In the genomic region with DNA sequence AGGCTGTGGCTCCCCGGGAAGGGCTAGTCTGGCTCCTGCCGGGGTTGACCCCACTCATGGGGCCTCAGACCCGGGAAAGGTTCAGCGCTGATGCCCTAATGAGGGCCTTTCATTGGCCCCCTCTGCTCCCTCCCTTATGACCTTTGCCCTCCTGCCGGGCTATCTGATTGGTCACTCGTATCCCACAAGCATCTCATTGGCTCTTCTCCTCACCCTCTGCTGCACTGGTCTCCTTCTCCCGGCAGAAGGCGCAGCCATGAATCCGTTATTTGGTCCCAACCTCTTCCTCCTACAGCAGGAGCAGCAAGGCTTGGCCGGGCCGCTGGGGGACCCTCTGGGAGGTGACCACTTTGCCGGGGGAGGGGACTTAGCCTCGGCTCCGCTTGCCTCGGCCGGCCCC, we compare ENCODE assay signal across 8 mouse cellular contexts. TPM values are rescaled to one million over a fixed set of nuclear protein-coding genes. Genes with fewer than 3 reads are reported as not detected.
A peak's percentile ranks its signal among the peaks of the same experiment; 100 is the strongest.
DNase-seq lines count a peak whose midpoint lies in the region; ATAC-seq and TF ChIP-seq lines count a peak whose summit lies in the region.

A gene (plus strand): TSS at position 241 of the 400 bp plus-strand sequence.

- peak within 1 kb of the TSS; percentile 76 for H3K4me2 ChIP-seq in kidney, embryonic 15.5 days

- H3K4me1 ChIP-seq in heart, embryonic 10.5 days, result peaks cover 58% of the 10 kb centered on the region
- H3K4me1 ChIP-seq in kidney, embryonic 15.5 days, result peaks cover 61% of the 10 kb centered on the region

- peak within 1 kb of the TSS; percentile 86 for H3K4me3 ChIP-seq in heart, embryonic 10.5 days
- H3K4me3 ChIP-seq in kidney, embryonic 15.5 days (replicated peaks), result peak within 1 kb of the TSS; percentile 55

- H3K9ac ChIP-seq in kidney, embryonic 15.5 days, result peak within 1 kb of the TSS; percentile 55

- no peaks in the 10 kb centered on the region for H3K9me3 ChIP-seq in heart, embryonic 10.5 days
- H3K9me3 ChIP-seq in kidney, embryonic 15.5 days (replicated peaks), result no peaks in the 10 kb centered on the region

- TF ChIP-seq CTCF in brain, embryonic 14.5 days (IDR thresholded peaks at IDR 0.05; ENCODE audit: borderline replicate concordance, extremely low read depth, insufficient read depth, insufficient read length), result peak; percentile 63

- ATAC-seq in erythroblast, adult 5-6 weeks (replicated peaks; ENCODE audit: low FRiP score, poor library complexity, severe bottlenecking), result peak; percentile 94
- peak; percentile 89 for ATAC-seq in kidney, embryonic 15.5 days (replicated peaks; ENCODE audit: low FRiP score)
- peak; percentile 92 for ATAC-seq in monocyte, adult 5-6 weeks (replicated peaks; ENCODE audit: insufficient number of reproducible peaks, low FRiP score, low TSS enrichment, poor library complexity, severe bottlenecking)

- DNase-seq in CD4-positive, CD25-positive, alpha-beta regulatory T cell, adult 2 months (ENCODE audit: low read depth, low spot score), result peak; percentile 91
- peak; percentile 97 for DNase-seq in brain, embryonic 14.5 days (ENCODE audit: low read depth)
- DNase-seq in heart, embryonic 10.5 days (ENCODE audit: low spot score), result peak; percentile 97
- peak; percentile 89 for DNase-seq in liver
- DNase-seq in spleen, postnatal 36 days (ENCODE audit: low spot score in 2 of 2), result peak; percentile 86 to 89

- TF ChIP-seq POLR2A in brain, embryonic 14.5 days (IDR thresholded peaks at IDR 0.05; ENCODE audit: borderline replicate concordance, extremely low read depth, insufficient read depth, insufficient read length, poor library complexity, severe bottlenecking), result no peak

- no peaks in the 10 kb centered on the region for H3K27me3 ChIP-seq in heart, embryonic 10.5 days (ENCODE audit: insufficient read depth, poor library complexity, severe bottlenecking)
- no peaks in the 10 kb centered on the region for H3K27me3 ChIP-seq in kidney, embryonic 15.5 days

- peak within 1 kb of the TSS; percentile 92 for H3K27ac ChIP-seq in heart, embryonic 10.5 days
- H3K27ac ChIP-seq in kidney, embryonic 15.5 days, result peak within 1 kb of the TSS; percentile 84

- peaks cover 46% of the 10 kb centered on the region for H3K36me3 ChIP-seq in heart, embryonic 10.5 days
- peaks cover 47% of the 10 kb centered on the region for H3K36me3 ChIP-seq in kidney, embryonic 15.5 days

- under 1% methylated on average over 16 of the region's 16 CpGs for WGBS in heart, embryonic 10.5 days
- WGBS in kidney, embryonic 15.5 days, result under 1% methylated on average over 16 of the region's 16 CpGs

RNA-seq across cellular contexts. Expression of the gene that starts here (rescaled TPM):
- polyA plus RNA-seq in brain, embryonic 14.5 days (2012; rRNA removed), result 29.9 TPM in 2 replicates
- total RNA-seq in erythroblast, adult 5-6 weeks (2015; ENCODE audit: low replicate concordance), result 3.1 and 6.9 TPM in 2 replicates
- 2.2 and 10.9 TPM in 2 replicates for total RNA-seq in erythroblast, adult 5-6 weeks (2017; ENCODE audit: low replicate concordance)
- 11.7 and 11.9 TPM in 2 replicates for polyA plus RNA-seq in heart, embryonic 10.5 days (2016; fragmentation: Nextera tagmentation; extraction: Ambion mirVana)
- polyA plus RNA-seq in kidney, embryonic 15.5 days (2015; fragmentation: Nextera tagmentation; extraction: Ambion mirVana), result 9.6 and 10.4 TPM in 2 replicates
- total RNA-seq in monocyte, adult 5-6 weeks (2017), result 15.5 to 29.7 TPM (median 16.2 TPM) in 3 replicates

Comparison
In these comparisons a context has a peak if more than half of its experiments do, and no peak if none do; other contexts are left out.
1. Peak in every context shown above with its lines: DNase-seq, ATAC-seq, H3K4me3 ChIP-seq and H3K27ac ChIP-seq.